Mouse (Mus musculus): ENCODE data around the gene Sim1.

DNA sequence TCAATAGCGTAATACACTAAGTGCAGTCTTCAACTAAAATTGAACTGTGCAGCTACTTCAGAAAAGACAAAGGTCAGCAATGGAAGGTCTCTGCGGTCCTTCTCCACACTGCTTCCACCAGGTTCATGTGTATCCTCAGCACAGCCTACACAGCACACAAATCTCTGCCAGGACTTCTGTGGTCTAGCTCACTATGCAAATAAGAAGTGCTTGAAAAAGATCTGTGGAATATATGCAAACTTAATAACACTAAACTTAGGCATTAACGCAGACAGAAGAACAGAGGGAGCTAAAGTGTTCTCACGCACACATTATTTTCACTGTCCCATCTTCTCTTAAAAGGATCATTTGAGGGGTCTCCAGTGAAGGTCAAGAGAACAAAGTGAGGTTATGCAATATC is 26.4 kb upstream of the Sim1 start:
- no peak for TF ChIP-seq CTCF (IDR thresholded peaks at IDR 0.05; ENCODE audit: borderline replicate concordance, control insufficient read depth, extremely low read depth, insufficient read depth, low read length, poor library complexity)
- no peak for TF ChIP-seq POLR2A (IDR thresholded peaks at IDR 0.05; ENCODE audit: control insufficient read depth, extremely low read depth, insufficient read depth, low read length, poor library complexity)
